Mouse (Mus musculus) embryonic fibroblast, embryonic 13.5 days (primary cell): ENCODE measurements around the gene Pgpep1. TPM values are rescaled to one million over a fixed set of nuclear protein-coding genes. Genes with fewer than 3 reads are reported as not detected.

Experiments
- H3K27ac ChIP-seq: 2 replicates; pipeline ENCODE4 v1.5.1; 2012; ENCODE audit warnings: low read length, control low read depth, inconsistent platforms; ENCODE audit not compliant: insufficient read depth
- H3K4me1 ChIP-seq: 2 replicates; pipeline ENCODE4 v1.6.1; 2011; ENCODE audit warnings: low read length; ENCODE audit not compliant: control insufficient read depth, insufficient read depth
- H3K4me3 ChIP-seq: 2 replicates; pipeline ENCODE4 v1.5.1; 2011; ENCODE audit warnings: mild to moderate bottlenecking, control low read depth, low read length; ENCODE audit not compliant: insufficient read depth
- CTCF ChIP-seq: IDR thresholded peaks from 2 replicates; pipeline ENCODE4 v1.5.1; 2011; ENCODE audit warnings: mild to moderate bottlenecking, control low read depth, low read length, moderate library complexity, borderline replicate concordance; ENCODE audit not compliant: insufficient read depth
- POLR2A ChIP-seq: IDR thresholded peaks from 2 replicates; pipeline ENCODE4 v1.6.1; 2011; ENCODE audit warnings: low read depth, mild to moderate bottlenecking, control low read depth, low read length, moderate library complexity
- polyA plus RNA-seq: library from polyadenylated mRNA; stranded (reverse); fragments of >200 nt; gene quantifications from 2 replicates; pipeline ENCODE4 v1.2.4, GENCODE M21; 2011; ENCODE audit warnings: low read depth; ENCODE audit not compliant: missing spikeins, insufficient read length

The Pgpep1 gene
- 53.7 and 54.3 TPM in 2 replicates for polyA plus RNA-seq

GRCm38 (mm10) chr8:70660273-70660725 lies at the start of gene Pgpep1:
Pgpep1 (minus strand) TSS chr8:70660388.
- 0 out of 2 replicates have a peak within 1 kb of the TSS, but pooled peaks have one; percentile 4 for H3K27ac ChIP-seq
- 0 out of 2 replicates have a peak, but pooled peaks cover 2% of the 10 kb centered on the region for H3K4me1 ChIP-seq

DNA sequence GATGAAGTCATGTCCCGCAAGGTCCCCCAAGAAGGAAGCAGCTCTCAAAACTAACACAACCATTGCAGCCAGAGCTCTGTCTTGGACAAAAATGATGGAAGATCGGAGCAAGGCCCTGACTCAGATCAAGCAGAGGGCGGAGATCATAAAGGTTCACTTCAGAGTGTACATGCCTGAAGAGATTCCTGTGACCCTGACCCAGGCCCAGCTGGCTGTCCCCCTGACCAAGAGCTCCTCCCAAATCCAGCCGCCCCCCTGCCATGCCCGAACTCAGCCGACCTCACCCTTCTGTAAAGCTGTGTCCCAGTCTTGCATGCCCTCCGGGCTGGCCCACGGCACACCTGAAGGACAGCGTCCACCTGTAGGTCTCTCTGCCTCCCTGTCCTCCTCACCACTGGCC lies 49.6 kb upstream of the Pgpep1 start:
- TF ChIP-seq CTCF, result no peak
- TF ChIP-seq POLR2A, result no peak
- no peak overlapping the region for H3K27ac ChIP-seq
- H3K4me3 ChIP-seq, result no peak overlapping the region
- H3K4me1 ChIP-seq, result no peaks in the 10 kb centered on the region

More at GRCm38 (mm10) chr8:70660273-70660725, at the start of gene Pgpep1:
- no peak for TF ChIP-seq CTCF
- no peak for TF ChIP-seq POLR2A
- H3K4me3 ChIP-seq, result peak within 1 kb of the TSS; percentile 73

GRCm38 (mm10) chr8:70708281-70708680 lies 48.1 kb upstream of the Pgpep1 start:
- no peak for TF ChIP-seq CTCF
- Histone ChIP-seq H3K27ac (no peak overlapping the region), H3K4me3 (no peak overlapping the region), H3K4me1 (no peaks in the 10 kb centered on the region)

DNA sequence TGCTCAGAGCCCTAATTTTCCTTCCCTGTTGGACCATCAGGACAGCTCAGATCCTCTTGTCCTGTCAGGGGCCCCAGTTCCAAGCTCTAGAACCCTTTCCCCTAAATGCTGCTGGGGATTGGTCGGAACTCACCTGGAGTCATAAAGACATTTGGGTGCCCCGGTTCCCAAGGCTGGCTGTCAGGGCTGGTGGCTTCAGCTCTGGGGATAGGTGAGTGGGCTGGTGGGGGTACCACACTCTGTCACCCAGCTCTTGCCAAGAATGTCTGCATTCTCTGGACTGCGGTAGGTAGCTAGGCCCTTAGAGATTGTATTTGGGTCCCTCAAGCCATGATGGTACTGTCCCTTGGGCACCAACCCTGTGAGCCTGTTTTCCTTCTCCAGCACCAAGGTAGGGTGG lies 43.1 kb upstream of the Pgpep1 start, which contains the start of gene Iqcn:
Iqcn (plus strand) TSS at position 171 of the 400 bp plus-strand sequence.
- no peak for TF ChIP-seq POLR2A
- TF ChIP-seq CTCF, result no peak
- Histone ChIP-seq H3K27ac (peak within 1 kb of the TSS; percentile 37), H3K4me1 (peaks cover 4% of the 10 kb centered on the region), H3K4me3 (no peak within 1 kb of the TSS)

- TF ChIP-seq POLR2A, result no peak; the same call in 1 of the 2 replicates
- no peak for TF ChIP-seq CTCF
- Histone ChIP-seq H3K4me3 (no peak overlapping the region), H3K4me1 (peaks cover 4% of the 10 kb centered on the region), H3K27ac (peak overlapping the region; percentile 37)
These were observed 42.6 kb upstream of the Pgpep1 start for GRCm38 (mm10) chr8:70702842-70703182.

DNA sequence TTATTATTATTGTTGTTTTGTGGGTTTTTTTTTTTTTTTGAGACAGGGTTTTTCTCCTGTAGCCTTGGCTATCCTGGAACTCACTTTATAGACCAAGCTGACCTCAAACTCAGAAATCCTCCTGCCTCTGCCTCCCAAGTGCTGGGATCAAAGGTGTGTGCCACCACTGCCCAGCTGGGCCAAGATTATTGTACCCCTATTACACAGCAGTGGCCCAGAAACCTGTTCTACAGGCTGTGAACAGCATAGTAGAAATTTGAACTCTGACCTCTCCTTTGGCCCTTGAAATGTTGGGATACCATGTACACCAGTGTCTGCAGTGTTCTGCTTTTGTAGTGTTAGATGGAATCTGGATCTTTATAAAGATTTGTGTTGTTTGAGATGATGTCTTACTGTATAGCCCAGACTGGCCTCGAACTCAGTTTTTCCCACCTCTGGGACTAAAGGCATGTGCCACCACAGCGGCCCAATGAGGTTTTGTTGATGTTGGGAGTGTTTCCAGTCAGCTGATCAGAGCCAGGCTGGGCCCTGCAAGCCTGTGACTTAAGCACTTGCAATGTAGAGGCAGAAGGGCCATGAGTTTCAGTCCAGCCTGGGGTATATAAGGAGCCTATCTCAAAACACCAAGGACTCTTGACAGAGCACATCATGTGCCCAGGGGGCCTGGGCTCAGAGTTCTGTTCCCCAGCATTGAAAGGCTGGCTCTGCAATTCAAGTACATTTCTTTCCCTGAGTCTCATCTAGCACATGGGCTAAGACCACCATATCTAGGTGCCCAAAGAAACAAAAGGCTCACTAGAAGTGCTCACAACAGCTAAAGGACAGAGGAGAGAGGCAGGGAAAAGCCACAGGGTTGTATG lies 42.0 kb upstream of the Pgpep1 start:
- Histone ChIP-seq H3K4me1 (peaks cover 4% of the 10 kb centered on the region), H3K27ac (peak overlapping the region; percentile 37), H3K4me3 (no peak overlapping the region)
- no peak for TF ChIP-seq POLR2A
- no peak for TF ChIP-seq CTCF

- Histone ChIP-seq H3K4me3 (peak overlapping the region; percentile 65), H3K4me1 (peaks cover 5% of the 10 kb centered on the region), H3K27ac (peak overlapping the region; percentile 42; the same call in 1 of the 2 replicates)
- no peak for TF ChIP-seq CTCF
- TF ChIP-seq POLR2A, result peak; percentile 54
These were observed 41.1 kb upstream of the Pgpep1 start for GRCm38 (mm10) chr8:70701048-70701981.

GRCm38 (mm10) chr8:70700555-70700922 lies 40.4 kb upstream of the Pgpep1 start:
- Histone ChIP-seq H3K27ac (peak overlapping the region; percentile 42; the same call in 1 of the 2 replicates), H3K4me1 (peaks cover 7% of the 10 kb centered on the region), H3K4me3 (peak overlapping the region; percentile 65)
- TF ChIP-seq POLR2A (no peak; the same call in 1 of the 2 replicates), CTCF (peak; percentile 94)

DNA sequence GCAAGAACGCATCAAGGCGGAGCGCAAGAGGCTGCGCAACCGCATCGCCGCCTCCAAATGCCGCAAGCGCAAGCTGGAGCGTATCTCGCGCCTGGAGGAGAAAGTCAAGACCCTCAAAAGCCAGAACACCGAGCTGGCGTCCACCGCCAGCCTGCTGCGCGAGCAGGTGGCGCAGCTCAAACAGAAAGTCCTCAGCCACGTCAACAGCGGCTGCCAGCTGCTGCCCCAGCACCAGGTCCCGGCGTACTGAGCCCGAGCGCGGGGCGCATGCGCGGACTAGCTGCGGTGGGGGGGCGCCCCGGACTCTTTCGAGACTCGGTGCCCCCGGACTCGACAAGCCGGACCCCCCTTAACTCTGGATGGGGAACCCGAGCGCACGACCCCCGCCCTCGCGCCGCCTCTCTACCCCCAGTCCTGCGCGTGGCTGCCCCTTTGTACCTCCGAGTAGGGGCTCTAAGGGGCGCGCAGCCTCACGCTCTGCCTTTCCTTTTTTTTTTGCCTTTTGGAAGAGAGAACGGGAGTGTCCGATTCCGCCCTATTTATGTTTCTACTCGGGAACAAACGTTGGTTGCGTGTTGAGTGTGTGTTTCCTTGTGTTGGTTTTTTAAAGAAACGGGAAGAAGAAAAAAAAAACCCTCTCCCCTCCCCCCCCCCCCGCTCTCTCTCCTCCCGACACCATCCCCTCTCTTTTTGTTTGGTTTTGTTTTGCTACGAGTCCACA lies 39.8 kb upstream of the Pgpep1 start:
- TF ChIP-seq CTCF (no peak), POLR2A (peak; percentile 77)
- Histone ChIP-seq H3K27ac (peak overlapping the region; percentile 77), H3K4me3 (peak overlapping the region; percentile 65), H3K4me1 (peaks cover 7% of the 10 kb centered on the region)
